Mouse (Mus musculus) limb, embryonic 14.5 days (tissue): Measurements from ENCODE around the gene Ankrd53. TPM values are rescaled to one million over a fixed set of nuclear protein-coding genes. Genes with fewer than 3 reads are reported as not detected.

Experiments
- ATAC-seq: fragments of 200-750 bp; cut with Nextera tagmentation; 2 replicates; pipeline ENCODE4 v1.8.0; 2017; ENCODE audit warnings: low read depth, moderate number of reproducible peaks, moderate TSS enrichment; ENCODE audit not compliant: low FRiP score
- DNase-seq: peaks from one replicate; pipeline ENCODE4 v3.0.0-alpha.2; 2015; ENCODE audit warnings: low spot score
- H3K27ac ChIP-seq: fragments of 300-500 bp; sonication (generic); replicated peaks from 2 replicates; pipeline ENCODE4 v1.5.1; 2014; ENCODE audit warnings: low read depth, mild to moderate bottlenecking, low read length, moderate library complexity, mixed read lengths
- H3K27me3 ChIP-seq: fragments of 300-500 bp; sonication (generic); 2 replicates; pipeline ENCODE4 v1.6.1; 2014; ENCODE audit warnings: low read length, mixed read lengths; ENCODE audit not compliant: control insufficient read depth, insufficient read depth
- H3K36me3 ChIP-seq: fragments of 300-500 bp; sonication (generic); 2 replicates; pipeline ENCODE4 v1.6.1; 2014; ENCODE audit warnings: mild to moderate bottlenecking, low read length, moderate library complexity, mixed read lengths; ENCODE audit not compliant: control insufficient read depth, insufficient read depth
- H3K4me1 ChIP-seq: fragments of 300-500 bp; sonication (generic); 2 replicates; pipeline ENCODE4 v1.6.1; 2014; ENCODE audit warnings: antibody characterized with exemption, low read length, mixed read lengths; ENCODE audit not compliant: control insufficient read depth, insufficient read depth
- H3K4me2 ChIP-seq: fragments of 300-500 bp; sonication (generic); replicated peaks from 2 replicates; pipeline ENCODE4 v1.6.1; 2014; ENCODE audit warnings: low read depth, mild to moderate bottlenecking, low read length, moderate library complexity; ENCODE audit not compliant: severe bottlenecking
- H3K4me3 ChIP-seq: fragments of 300-500 bp; sonication (generic); replicated peaks from 2 replicates; pipeline ENCODE4 v1.5.1; 2014; ENCODE audit warnings: low read length
- H3K9ac ChIP-seq: fragments of 300-500 bp; sonication (generic); 2 replicates; pipeline ENCODE4 v1.6.1; 2014; ENCODE audit warnings: mild to moderate bottlenecking, low read depth, low read length, moderate library complexity; ENCODE audit not compliant: severe bottlenecking
- H3K9me3 ChIP-seq: fragments of 300-500 bp; sonication (generic); 2 replicates; pipeline ENCODE4 v1.6.1; 2016; ENCODE audit warnings: low read length; ENCODE audit not compliant: control insufficient read depth
- POLR2A ChIP-seq: fragments of 200-500 bp; IDR thresholded peaks from 2 replicates; pipeline ENCODE4 v1.8.0; 2012; ENCODE audit warnings: inconsistent platforms, mild to moderate bottlenecking, moderate library complexity, borderline replicate concordance; ENCODE audit not compliant: insufficient read depth, insufficient read length; ENCODE audit errors: extremely low read depth
- WGBS: fragments of 180-500 bp; shearing (Covaris S2); extraction: QIAGEN DNeasy Blood & Tissue Kit; methylation state at CpG from one replicate; pipeline ENCODE4 v1.1.7; 2014; 5-methylcytosine and 5-hydroxymethylcytosine counted together
- polyA plus RNA-seq, 2 experiments: library from polyadenylated mRNA; depleted of rRNA in 1 of 2; stranded (reverse) in 1 of 2; unstranded in 1 of 2; fragments of >200 nt; fragmentation: Nextera tagmentation in 1 of 2; extraction: Ambion mirVana in 1 of 2; gene quantifications; 2 replicates each; pipeline versions ENCODE4 v1.2.1 to v1.2.3; 2012 to 2014

Gene Ankrd53
- polyA plus RNA-seq (2012; rRNA removed) (not detected in 2 replicates), polyA plus RNA-seq (2014; fragmentation: Nextera tagmentation; extraction: Ambion mirVana) (not detected in 2 replicates)

- ATAC-seq: no peak
- Histone ChIP-seq H3K27me3 (peaks cover 45% of the 10 kb centered on the region), H3K9ac (peak within 1 kb of the TSS; percentile 43; the same call in 1 of the 2 replicates), H3K27ac (no peak within 1 kb of the TSS), H3K9me3 (no peaks in the 10 kb centered on the region), H3K4me1 (peaks cover 5% of the 10 kb centered on the region; the same call in 1 of the 2 replicates), H3K4me3 (peak within 1 kb of the TSS; percentile 35), H3K4me2 (peak within 1 kb of the TSS; percentile 55), H3K36me3 (no peaks in the 10 kb centered on the region; the same call in 1 of the 2 replicates)
- no peak for DNase-seq
- 17% methylated on average over 6 of the region's 6 CpGs for WGBS
- no peak for TF ChIP-seq POLR2A
Measured at GRCm38 (mm10) chr6:83762344-83762743, at the start of gene Ankrd53. Gene Ankrd53, plus strand, starts transcription at chr6:83762644.

- Histone ChIP-seq H3K27me3 (peaks cover 99% of the 10 kb centered on the region), H3K9ac (no peak overlapping the region), H3K27ac (no peak overlapping the region), H3K36me3 (no peaks in the 10 kb centered on the region), H3K4me3 (no peak overlapping the region), H3K9me3 (no peaks in the 10 kb centered on the region), H3K4me2 (no peak overlapping the region), H3K4me1 (peaks cover 17% of the 10 kb centered on the region)
- no peak for ATAC-seq
- no peak for DNase-seq
- no peak for TF ChIP-seq POLR2A
- WGBS: 7% methylated on average over 12 of the region's 12 CpGs
Measured at GRCm38 (mm10) chr6:83713271-83714136, 48.9 kb upstream of the Ankrd53 start.

GRCm38 (mm10) chr6:83714221-83715123 is 48.0 kb upstream of the Ankrd53 start:
- 4% methylated on average over 34 of the region's 34 CpGs for WGBS
- H3K4me3 ChIP-seq: no peak overlapping the region
- TF ChIP-seq POLR2A: no peak
- no peak overlapping the region for H3K9ac ChIP-seq
- H3K27me3 ChIP-seq: peaks cover 98% of the 10 kb centered on the region
- no peaks in the 10 kb centered on the region for H3K36me3 ChIP-seq
- H3K4me2 ChIP-seq: no peak overlapping the region
- DNase-seq (no peak), ATAC-seq (no peak)
- H3K27ac ChIP-seq: no peak overlapping the region
- no peaks in the 10 kb centered on the region for H3K9me3 ChIP-seq
- H3K4me1 ChIP-seq: peaks cover 17% of the 10 kb centered on the region

- H3K4me3 ChIP-seq: no peak overlapping the region; the same call in none of the 2 replicates
- no peak for TF ChIP-seq POLR2A
- no peak overlapping the region for H3K4me2 ChIP-seq
- H3K4me1 ChIP-seq: peaks cover 17% of the 10 kb centered on the region
- no peak overlapping the region for H3K9ac ChIP-seq
- peaks cover 97% of the 10 kb centered on the region for H3K27me3 ChIP-seq
- H3K9me3 ChIP-seq: no peaks in the 10 kb centered on the region
- 2% methylated on average over 30 of the region's 30 CpGs for WGBS
- no peak for DNase-seq
- H3K27ac ChIP-seq: no peak overlapping the region
- no peaks in the 10 kb centered on the region for H3K36me3 ChIP-seq
- no peak for ATAC-seq
Measured at GRCm38 (mm10) chr6:83715461-83716196, 46.8 kb upstream of the Ankrd53 start.

- no peak for TF ChIP-seq POLR2A
- no peak overlapping the region for H3K9ac ChIP-seq
- H3K9me3 ChIP-seq: no peaks in the 10 kb centered on the region
- peaks cover 97% of the 10 kb centered on the region for H3K27me3 ChIP-seq
- ATAC-seq (no peak), DNase-seq (no peak)
- no peak overlapping the region for H3K27ac ChIP-seq
- H3K4me2 ChIP-seq: no peak overlapping the region
- H3K4me3 ChIP-seq: no peak overlapping the region
- H3K36me3 ChIP-seq: no peaks in the 10 kb centered on the region
- peaks cover 7% of the 10 kb centered on the region for H3K4me1 ChIP-seq
- WGBS: 4% methylated on average over 8 of the region's 8 CpGs
Measured at GRCm38 (mm10) chr6:83717026-83717425, 45.4 kb upstream of the Ankrd53 start.
